Mouse (Mus musculus): Measurements from ENCODE around the gene Camta1. TPM values are rescaled to one million over a fixed set of nuclear protein-coding genes. Genes with fewer than 3 reads are reported as not detected.

Camta1 gene
- polyA plus RNA-seq, 1 experiment from 2014 or later, result 123 TPM

DNA sequence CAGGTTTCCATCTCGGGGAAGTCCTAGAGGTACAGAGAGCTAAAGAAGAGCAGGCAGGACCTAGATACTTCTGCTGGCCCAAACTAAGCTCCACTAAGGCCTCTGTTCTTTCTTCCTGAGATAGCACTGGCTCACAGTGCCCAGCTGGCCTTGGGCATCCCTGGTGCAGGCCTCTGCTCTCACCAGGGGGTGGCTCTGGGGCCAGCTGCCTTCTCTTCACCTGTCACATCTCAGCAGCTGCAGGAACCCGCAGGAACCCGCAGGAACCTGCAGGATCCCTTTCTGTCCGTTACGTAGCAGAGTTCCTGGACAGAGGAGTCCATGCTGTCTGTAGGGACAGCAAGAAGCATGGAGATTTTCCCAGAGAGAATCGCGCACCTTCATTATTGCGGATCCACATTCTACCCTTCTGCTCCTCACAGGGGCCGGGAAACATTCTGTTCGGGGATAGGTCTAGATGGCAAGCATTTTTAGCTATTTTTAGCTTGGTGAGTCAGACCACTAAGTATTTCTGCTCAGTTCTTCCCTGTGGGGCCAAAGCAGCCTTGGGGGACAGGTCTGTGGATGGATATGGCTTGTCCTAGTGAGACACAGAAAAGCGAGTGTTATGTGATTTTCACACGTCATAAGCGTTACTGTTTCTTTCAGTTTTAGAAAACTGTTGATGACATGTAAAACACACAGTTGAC is 566.0 kb downstream of the Camta1 start:
- 85% methylated on average over 13 of the region's 13 CpGs for WGBS
- ATAC-seq, result no peak
- H3K4me3 ChIP-seq (ENCODE audit: low read depth, low read length), result no peak overlapping the region

DNA sequence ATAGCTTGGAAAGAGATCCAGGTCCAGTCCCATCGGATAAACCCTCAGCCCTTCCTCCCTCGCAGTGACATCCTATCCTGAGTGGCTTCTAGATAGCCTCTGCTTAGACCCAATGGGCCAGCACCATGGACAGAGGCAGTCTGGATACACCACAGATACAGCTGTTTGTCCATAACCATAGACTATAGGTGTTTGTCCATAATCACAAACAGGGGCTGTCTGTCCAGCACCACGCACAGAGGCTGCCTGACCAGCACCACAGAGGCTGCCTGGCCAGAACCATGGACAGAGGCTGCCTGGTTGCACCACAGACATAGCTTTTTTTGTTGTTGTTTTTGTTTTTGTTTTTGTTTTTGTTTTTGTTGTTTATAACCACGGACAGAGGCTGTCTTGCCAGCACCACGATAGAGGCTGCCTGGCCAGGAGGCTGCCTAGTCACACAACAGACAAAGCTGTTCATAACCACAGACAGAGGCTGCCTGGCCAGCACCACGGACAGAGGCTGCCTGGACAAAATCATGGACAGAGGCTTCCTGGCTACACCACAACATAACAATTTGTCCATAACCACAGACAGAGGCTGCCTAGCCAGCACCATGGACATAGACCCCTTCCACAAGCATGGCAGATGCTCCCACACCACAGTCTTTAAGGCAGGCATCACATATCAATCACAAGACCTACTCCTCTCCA is 572.6 kb downstream of the Camta1 start:
- Histone ChIP-seq H3K36me3 (ENCODE audit: control insufficient read depth, insufficient read depth, low read length) (no peaks in the 10 kb centered on the region), H3K9me3 (replicated peaks; ENCODE audit: control insufficient read depth, low read length) (no peaks in the 10 kb centered on the region), H3K9ac (ENCODE audit: low read length) (no peak overlapping the region), H3K27me3 (replicated peaks; ENCODE audit: control insufficient read depth, insufficient read depth, low read length) (0 out of 2 replicates have a peak, but pooled peaks cover 7% of the 10 kb centered on the region), H3K4me1 (ENCODE audit: control insufficient read depth, insufficient read depth, low read length) (peaks cover 2% of the 10 kb centered on the region; the same call in 1 of the 2 replicates), H3K27ac (ENCODE audit: low read depth, low read length) (no peak overlapping the region), H3K4me3 (ENCODE audit: low read depth, low read length) (no peak overlapping the region), H3K4me2 (ENCODE audit: low read length) (no peak overlapping the region)
- ATAC-seq (no peak), DNase-seq (ENCODE audit: low spot score) (no peak)
- 58% methylated on average over 6 of the region's 6 CpGs for WGBS

More for the DNA sequence above, 566.0 kb downstream of the Camta1 start:
- Histone ChIP-seq H3K4me2 (ENCODE audit: low read length) (no peak overlapping the region), H3K27ac (ENCODE audit: low read depth, low read length) (no peak overlapping the region), H3K4me1 (ENCODE audit: control insufficient read depth, insufficient read depth, low read length) (no peaks in the 10 kb centered on the region), H3K9me3 (replicated peaks; ENCODE audit: control insufficient read depth, low read length) (no peaks in the 10 kb centered on the region), H3K9ac (ENCODE audit: low read length) (no peak overlapping the region), H3K27me3 (replicated peaks; ENCODE audit: control insufficient read depth, insufficient read depth, low read length) (no peaks in the 10 kb centered on the region), H3K36me3 (ENCODE audit: control insufficient read depth, insufficient read depth, low read length) (no peaks in the 10 kb centered on the region)
- no peak for DNase-seq (ENCODE audit: low spot score)

GRCm38 (mm10) chr4:151285905-151286445 is 575.7 kb downstream of the Camta1 start:
- ATAC-seq, result no peak
- Histone ChIP-seq H3K4me3 (ENCODE audit: low read depth, low read length) (no peak overlapping the region), H3K9me3 (replicated peaks; ENCODE audit: control insufficient read depth, low read length) (no peaks in the 10 kb centered on the region), H3K27me3 (replicated peaks; ENCODE audit: control insufficient read depth, insufficient read depth, low read length) (0 out of 2 replicates have a peak, but pooled peaks cover 7% of the 10 kb centered on the region), H3K9ac (ENCODE audit: low read length) (no peak overlapping the region), H3K36me3 (ENCODE audit: control insufficient read depth, insufficient read depth, low read length) (no peaks in the 10 kb centered on the region), H3K4me1 (ENCODE audit: control insufficient read depth, insufficient read depth, low read length) (peaks cover 2% of the 10 kb centered on the region; the same call in 1 of the 2 replicates), H3K27ac (ENCODE audit: low read depth, low read length) (no peak overlapping the region), H3K4me2 (ENCODE audit: low read length) (no peak overlapping the region)
- DNase-seq (ENCODE audit: low spot score), result peak; percentile 55
- 24% methylated on average over 12 of the region's 12 CpGs for WGBS

- Histone ChIP-seq H3K27me3 (replicated peaks; ENCODE audit: control insufficient read depth, insufficient read depth, low read length) (peaks cover 7% of the 10 kb centered on the region; the same call in 1 of the 2 replicates), H3K9me3 (replicated peaks; ENCODE audit: control insufficient read depth, low read length) (no peaks in the 10 kb centered on the region), H3K27ac (ENCODE audit: low read depth, low read length) (no peak overlapping the region), H3K4me1 (ENCODE audit: control insufficient read depth, insufficient read depth, low read length) (peaks cover 2% of the 10 kb centered on the region; the same call in 1 of the 2 replicates), H3K9ac (ENCODE audit: low read length) (no peak overlapping the region), H3K36me3 (ENCODE audit: control insufficient read depth, insufficient read depth, low read length) (no peaks in the 10 kb centered on the region), H3K4me3 (ENCODE audit: low read depth, low read length) (no peak overlapping the region), H3K4me2 (ENCODE audit: low read length) (no peak overlapping the region)
- DNase-seq (ENCODE audit: low spot score) (no peak), ATAC-seq (no peak)
- WGBS, result 72% methylated on average over 3 of the region's 3 CpGs
Measured at GRCm38 (mm10) chr4:151285432-151285831, 576.2 kb downstream of the Camta1 start.

DNA sequence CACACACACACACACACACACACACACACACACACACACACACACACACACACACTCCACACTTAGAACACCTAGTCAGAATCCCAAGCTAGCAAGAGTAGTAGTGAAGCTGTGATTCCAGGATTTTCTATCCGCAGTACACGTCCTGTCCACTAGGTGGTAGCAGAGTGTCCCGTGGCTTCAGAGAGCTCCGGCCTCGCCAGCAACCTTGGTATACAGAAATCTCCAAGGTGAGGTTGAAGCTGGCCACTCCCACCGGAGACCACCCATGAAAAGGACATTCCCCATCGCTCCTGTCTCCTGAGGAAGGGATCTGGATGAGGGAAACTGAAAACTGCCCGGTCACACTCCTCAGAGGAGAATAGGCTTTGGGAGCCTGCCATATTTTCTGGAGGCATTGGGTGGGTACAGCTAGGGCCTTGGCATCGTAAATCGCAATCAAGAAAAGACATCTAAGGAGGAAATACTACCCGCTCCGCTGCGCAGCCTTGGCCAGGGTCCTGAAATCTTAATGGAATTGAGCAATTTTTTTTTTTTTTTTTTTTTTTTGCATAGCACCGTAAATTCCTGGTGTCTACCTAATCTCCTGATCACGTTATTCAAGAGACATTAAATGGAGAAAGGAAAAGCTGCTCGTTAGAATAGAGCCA is 578.5 kb downstream of the Camta1 start:
- Histone ChIP-seq H3K4me1 (ENCODE audit: control insufficient read depth, insufficient read depth, low read length) (peaks cover 2% of the 10 kb centered on the region; the same call in 1 of the 2 replicates), H3K36me3 (ENCODE audit: control insufficient read depth, insufficient read depth, low read length) (no peaks in the 10 kb centered on the region), H3K27me3 (replicated peaks; ENCODE audit: control insufficient read depth, insufficient read depth, low read length) (peaks cover 5% of the 10 kb centered on the region; the same call in 1 of the 2 replicates), H3K4me3 (ENCODE audit: low read depth, low read length) (no peak overlapping the region), H3K27ac (ENCODE audit: low read depth, low read length) (no peak overlapping the region), H3K9me3 (replicated peaks; ENCODE audit: control insufficient read depth, low read length) (no peaks in the 10 kb centered on the region), H3K4me2 (ENCODE audit: low read length) (no peak overlapping the region), H3K9ac (ENCODE audit: low read length) (no peak overlapping the region)
- 28% methylated on average over 16 of the region's 16 CpGs for WGBS
- DNase-seq (ENCODE audit: low spot score) (peak; percentile 71), ATAC-seq (no peak)

GRCm38 (mm10) chr4:151282103-151282502 is 579.6 kb downstream of the Camta1 start:
- H3K27ac ChIP-seq (ENCODE audit: low read depth, low read length), result no peak overlapping the region
- H3K9me3 ChIP-seq (replicated peaks; ENCODE audit: control insufficient read depth, low read length), result no peaks in the 10 kb centered on the region
- H3K9ac ChIP-seq (ENCODE audit: low read length), result no peak overlapping the region
- no peaks in the 10 kb centered on the region for H3K36me3 ChIP-seq (ENCODE audit: control insufficient read depth, insufficient read depth, low read length)
- DNase-seq (ENCODE audit: low spot score) (no peak), ATAC-seq (no peak)
- H3K27me3 ChIP-seq (replicated peaks; ENCODE audit: control insufficient read depth, insufficient read depth, low read length), result peaks cover 2% of the 10 kb centered on the region; the same call in 1 of the 2 replicates
- H3K4me1 ChIP-seq (ENCODE audit: control insufficient read depth, insufficient read depth, low read length), result peaks cover 2% of the 10 kb centered on the region; the same call in 1 of the 2 replicates
- no peak overlapping the region for H3K4me2 ChIP-seq (ENCODE audit: low read length)
- 32% methylated on average over 14 of the region's 14 CpGs for WGBS
- no peak overlapping the region for H3K4me3 ChIP-seq (ENCODE audit: low read depth, low read length)

DNA sequence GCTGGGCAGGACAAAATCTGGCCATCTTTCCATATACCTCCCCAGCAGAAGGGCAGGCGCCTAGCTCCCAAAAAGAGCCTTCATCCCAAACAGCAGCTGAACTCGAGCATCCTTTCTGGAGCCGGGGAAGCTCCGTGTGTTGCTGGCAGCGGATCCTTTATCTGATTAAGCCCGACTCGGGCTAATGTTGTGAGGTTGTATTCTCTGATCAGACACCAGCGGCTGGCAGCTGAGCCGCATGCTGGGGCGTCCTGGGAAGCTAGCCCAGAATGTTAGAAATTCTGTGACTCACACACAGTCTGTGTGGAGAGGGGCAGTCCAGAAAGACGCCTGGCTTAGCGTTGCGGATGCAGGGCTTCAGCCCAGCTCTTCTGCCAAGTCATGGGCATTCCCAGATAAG is 586.4 kb downstream of the Camta1 start:
- 32% methylated on average over 13 of the region's 13 CpGs for WGBS
- ATAC-seq, result peak; percentile 72
- DNase-seq (ENCODE audit: low spot score), result peak; percentile 84
- Histone ChIP-seq H3K27me3 (replicated peaks; ENCODE audit: control insufficient read depth, insufficient read depth, low read length) (no peaks in the 10 kb centered on the region; the same call in 1 of the 2 replicates), H3K9me3 (replicated peaks; ENCODE audit: control insufficient read depth, low read length) (no peaks in the 10 kb centered on the region), H3K27ac (ENCODE audit: low read depth, low read length) (no peak overlapping the region), H3K36me3 (ENCODE audit: control insufficient read depth, insufficient read depth, low read length) (no peaks in the 10 kb centered on the region), H3K4me2 (ENCODE audit: low read length) (no peak overlapping the region), H3K9ac (ENCODE audit: low read length) (no peak overlapping the region), H3K4me3 (ENCODE audit: low read depth, low read length) (no peak overlapping the region), H3K4me1 (ENCODE audit: control insufficient read depth, insufficient read depth, low read length) (peaks cover 9% of the 10 kb centered on the region)

DNA sequence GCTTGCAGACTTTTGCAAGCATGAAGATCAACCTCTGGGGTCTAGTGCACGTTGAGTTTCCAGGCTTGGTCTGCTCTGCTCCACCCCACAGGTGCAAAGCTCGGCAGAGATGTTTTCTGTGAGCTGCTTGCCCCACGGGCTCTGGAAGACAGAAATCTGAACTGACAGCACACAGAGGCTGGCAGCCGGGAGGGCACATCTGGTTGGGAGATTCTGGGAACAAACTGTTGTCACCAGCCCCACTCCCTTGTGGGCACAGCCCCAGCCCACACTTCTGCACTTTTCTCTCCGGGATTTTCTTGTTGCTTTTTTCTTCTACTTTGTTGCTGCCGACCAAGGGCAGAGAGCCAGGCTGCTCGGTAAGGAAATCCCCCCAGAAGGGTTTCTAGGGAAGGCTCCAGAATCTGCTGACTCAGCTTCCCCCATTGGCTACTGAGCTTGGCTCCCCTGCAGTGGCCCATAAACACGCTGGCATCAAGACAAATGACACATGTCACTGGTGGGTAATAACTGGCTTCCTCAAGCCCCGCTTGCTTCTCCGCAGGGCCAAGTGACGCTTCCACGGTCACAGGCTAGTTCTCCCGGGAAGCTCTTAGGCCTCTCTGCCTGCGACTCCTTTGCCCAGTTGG is 597.8 kb downstream of the Camta1 start:
- Histone ChIP-seq H3K9me3 (replicated peaks; ENCODE audit: control insufficient read depth, low read length) (no peaks in the 10 kb centered on the region), H3K4me2 (ENCODE audit: low read length) (no peak overlapping the region), H3K4me1 (ENCODE audit: control insufficient read depth, insufficient read depth, low read length) (peaks cover 10% of the 10 kb centered on the region), H3K27ac (ENCODE audit: low read depth, low read length) (0 out of 2 replicates have a peak overlapping the region, but pooled peaks have one; percentile 2), H3K9ac (ENCODE audit: low read length) (no peak overlapping the region), H3K36me3 (ENCODE audit: control insufficient read depth, insufficient read depth, low read length) (no peaks in the 10 kb centered on the region), H3K4me3 (ENCODE audit: low read depth, low read length) (no peak overlapping the region), H3K27me3 (replicated peaks; ENCODE audit: control insufficient read depth, insufficient read depth, low read length) (no peaks in the 10 kb centered on the region)
- WGBS, result 56% methylated on average over 14 of the region's 14 CpGs
- no peak for ATAC-seq
- peak; percentile 47 for DNase-seq (ENCODE audit: low spot score)
